Mouse (Mus musculus) midbrain, embryonic 16.5 days (tissue): ENCODE results near the gene Cuedc2. TPM values are rescaled to one million over a fixed set of nuclear protein-coding genes. Genes with fewer than 3 reads are reported as not detected.

ENCODE experiments used
- ATAC-seq: fragments of 200-750 bp; cut with Nextera tagmentation; 2 replicates; pipeline ENCODE4 v1.8.0; 2017; ENCODE audit warnings: moderate TSS enrichment
- H3K27ac ChIP-seq: fragments of 300-500 bp; sonication (generic); 2 replicates; pipeline ENCODE4 v1.5.1; 2014; ENCODE audit warnings: mild to moderate bottlenecking, low read length, mixed read lengths
- H3K27me3 ChIP-seq: fragments of 300-500 bp; sonication (generic); 2 replicates; pipeline ENCODE4 v1.6.1; 2014; ENCODE audit warnings: low read depth, low read length, mixed read lengths; ENCODE audit not compliant: control insufficient read depth, insufficient read depth
- H3K36me3 ChIP-seq: fragments of 300-500 bp; sonication (generic); 2 replicates; pipeline ENCODE4 v1.6.1; 2014; ENCODE audit warnings: mild to moderate bottlenecking, low read length, moderate library complexity, mixed read lengths; ENCODE audit not compliant: control insufficient read depth, insufficient read depth
- H3K4me1 ChIP-seq: fragments of 300-500 bp; sonication (generic); 2 replicates; pipeline ENCODE4 v1.6.1; 2014; ENCODE audit warnings: mild to moderate bottlenecking, low read length, mixed read lengths; ENCODE audit not compliant: control insufficient read depth, insufficient read depth
- H3K4me2 ChIP-seq: fragments of 300-500 bp; sonication (generic); 2 replicates; pipeline ENCODE4 v1.6.1; 2014; ENCODE audit warnings: mild to moderate bottlenecking, low read length, mixed read lengths
- H3K4me3 ChIP-seq: fragments of 300-500 bp; sonication (generic); 2 replicates; pipeline ENCODE4 v1.5.1; 2014; ENCODE audit warnings: low read depth, mild to moderate bottlenecking, low read length, moderate library complexity, mixed read lengths
- H3K9ac ChIP-seq: fragments of 300-500 bp; sonication (generic); 2 replicates; pipeline ENCODE4 v1.6.1; 2014; ENCODE audit warnings: low read depth, low read length, mixed read lengths
- H3K9me3 ChIP-seq: fragments of 300-500 bp; sonication (generic); replicated peaks from 2 replicates; pipeline ENCODE4 v1.6.1; 2014; ENCODE audit warnings: mild to moderate bottlenecking, low read length, mixed read lengths; ENCODE audit not compliant: control insufficient read depth, poor library complexity, severe bottlenecking
- WGBS: fragments of 180-500 bp; shearing (Covaris S2); extraction: QIAGEN DNeasy Blood & Tissue Kit; methylation state at CpG from one replicate; pipeline ENCODE4 v1.1.7; 2014; 5-methylcytosine and 5-hydroxymethylcytosine counted together
- polyA plus RNA-seq: library from polyadenylated mRNA; unstranded; fragments of >200 nt; fragmentation: Nextera tagmentation; extraction: Ambion mirVana; gene quantifications from 2 replicates; pipeline ENCODE4 v1.2.1, GENCODE M21; 2015

The Cuedc2 gene
- polyA plus RNA-seq, 1 experiment from 2014 or later = 332 TPM

DNA sequence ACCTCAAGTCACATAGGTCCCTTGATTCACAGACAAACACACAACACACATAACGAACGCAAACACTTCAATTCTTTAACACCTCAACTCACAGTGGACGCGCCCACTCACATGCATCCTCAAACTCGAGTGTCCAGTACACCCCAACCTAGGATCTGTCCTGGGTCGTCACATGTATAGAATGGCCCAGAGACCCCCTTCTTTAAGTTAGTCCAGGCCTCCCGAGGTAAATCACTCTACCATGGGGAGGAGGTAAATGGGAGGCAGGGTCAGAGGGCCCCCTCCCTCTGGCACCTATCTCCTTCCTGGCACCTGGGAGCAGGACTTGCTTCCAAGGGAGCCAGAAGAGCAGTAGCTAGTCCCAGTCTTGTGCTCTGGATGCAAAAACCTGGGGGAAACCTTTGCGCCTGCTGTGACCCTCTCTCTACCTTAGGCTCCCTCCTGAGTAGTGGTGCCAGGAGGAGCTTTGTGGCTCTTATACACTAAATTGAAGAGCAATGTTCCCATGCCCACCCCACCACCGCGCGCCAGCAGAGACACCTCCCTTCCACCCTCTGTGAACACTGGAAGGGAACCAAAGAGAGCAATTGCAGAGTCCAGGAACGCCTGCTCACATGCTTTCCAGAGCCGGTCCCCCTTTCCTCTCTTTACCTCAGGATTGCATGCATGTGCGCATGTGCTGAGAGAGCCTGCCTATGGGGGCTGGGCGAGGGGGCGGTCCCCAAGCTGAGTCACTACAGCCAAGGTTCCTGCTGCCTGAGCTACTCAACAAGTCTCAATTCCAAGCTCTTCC, 19.7 kb downstream of the Cuedc2 start:
- Histone ChIP-seq H3K27me3 (peaks cover 21% of the 10 kb centered on the region), H3K4me1 (peaks cover 74% of the 10 kb centered on the region), H3K4me2 (peak overlapping the region; percentile 80), H3K27ac (peak overlapping the region; percentile 81), H3K9ac (peak overlapping the region; percentile 86), H3K4me3 (peak overlapping the region; percentile 65), H3K9me3 (no peaks in the 10 kb centered on the region), H3K36me3 (no peaks in the 10 kb centered on the region)
- 11% methylated on average over 16 of the region's 16 CpGs for WGBS
- ATAC-seq = peak; percentile 39

- Histone ChIP-seq H3K4me2 (peak overlapping the region; percentile 80), H3K9ac (peak overlapping the region; percentile 86), H3K27ac (peak overlapping the region; percentile 81), H3K9me3 (no peaks in the 10 kb centered on the region), H3K4me3 (peak overlapping the region; percentile 65), H3K4me1 (peaks cover 67% of the 10 kb centered on the region), H3K27me3 (peaks cover 21% of the 10 kb centered on the region), H3K36me3 (peaks cover 4% of the 10 kb centered on the region)
- peak; percentile 12; the same call in 1 of the 2 replicates for ATAC-seq
- WGBS = 2% methylated on average over 39 of the region's 42 CpGs
These were observed 20.5 kb downstream of the Cuedc2 start for GRCm38 (mm10) chr19:46318031-46318471.

DNA sequence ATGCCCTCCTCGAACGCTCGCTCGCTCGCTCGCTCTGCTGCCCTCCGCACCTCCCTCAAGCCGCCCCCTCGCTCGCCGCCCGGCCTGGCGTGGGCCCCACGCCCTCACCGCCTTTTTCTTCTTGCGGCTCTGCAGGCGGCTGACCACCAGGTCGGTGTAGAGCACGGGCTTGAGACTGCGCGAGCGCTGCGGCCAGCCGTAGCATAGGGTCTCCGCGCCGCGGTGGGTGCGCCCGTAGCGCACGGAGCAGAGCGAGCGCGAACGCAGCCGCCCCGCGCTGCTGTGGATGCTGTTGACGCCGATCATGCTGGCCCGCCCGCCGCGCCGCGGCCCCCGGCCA, 21.0 kb downstream of the Cuedc2 start:
- peaks cover 62% of the 10 kb centered on the region for H3K4me1 ChIP-seq
- H3K9ac ChIP-seq = peak overlapping the region; percentile 86
- H3K36me3 ChIP-seq = peaks cover 10% of the 10 kb centered on the region
- H3K27me3 ChIP-seq = peaks cover 21% of the 10 kb centered on the region
- no peaks in the 10 kb centered on the region for H3K9me3 ChIP-seq
- H3K4me3 ChIP-seq = peak overlapping the region; percentile 65
- peak overlapping the region; percentile 81 for H3K27ac ChIP-seq
- ATAC-seq = peak; percentile 49
- 2% methylated on average over 42 of the region's 48 CpGs for WGBS
- H3K4me2 ChIP-seq = peak overlapping the region; percentile 80

- no peak for ATAC-seq
- H3K27ac ChIP-seq = peak overlapping the region; percentile 81
- H3K4me1 ChIP-seq = peaks cover 57% of the 10 kb centered on the region
- 28% methylated on average over 15 of the region's 15 CpGs for WGBS
- peaks cover 14% of the 10 kb centered on the region for H3K36me3 ChIP-seq
- H3K9ac ChIP-seq = peak overlapping the region; percentile 86
- peaks cover 21% of the 10 kb centered on the region for H3K27me3 ChIP-seq
- H3K4me3 ChIP-seq = peak overlapping the region; percentile 65
- peak overlapping the region; percentile 80 for H3K4me2 ChIP-seq
- no peaks in the 10 kb centered on the region for H3K9me3 ChIP-seq
These were observed 21.5 kb downstream of the Cuedc2 start for GRCm38 (mm10) chr19:46316846-46317545.

DNA sequence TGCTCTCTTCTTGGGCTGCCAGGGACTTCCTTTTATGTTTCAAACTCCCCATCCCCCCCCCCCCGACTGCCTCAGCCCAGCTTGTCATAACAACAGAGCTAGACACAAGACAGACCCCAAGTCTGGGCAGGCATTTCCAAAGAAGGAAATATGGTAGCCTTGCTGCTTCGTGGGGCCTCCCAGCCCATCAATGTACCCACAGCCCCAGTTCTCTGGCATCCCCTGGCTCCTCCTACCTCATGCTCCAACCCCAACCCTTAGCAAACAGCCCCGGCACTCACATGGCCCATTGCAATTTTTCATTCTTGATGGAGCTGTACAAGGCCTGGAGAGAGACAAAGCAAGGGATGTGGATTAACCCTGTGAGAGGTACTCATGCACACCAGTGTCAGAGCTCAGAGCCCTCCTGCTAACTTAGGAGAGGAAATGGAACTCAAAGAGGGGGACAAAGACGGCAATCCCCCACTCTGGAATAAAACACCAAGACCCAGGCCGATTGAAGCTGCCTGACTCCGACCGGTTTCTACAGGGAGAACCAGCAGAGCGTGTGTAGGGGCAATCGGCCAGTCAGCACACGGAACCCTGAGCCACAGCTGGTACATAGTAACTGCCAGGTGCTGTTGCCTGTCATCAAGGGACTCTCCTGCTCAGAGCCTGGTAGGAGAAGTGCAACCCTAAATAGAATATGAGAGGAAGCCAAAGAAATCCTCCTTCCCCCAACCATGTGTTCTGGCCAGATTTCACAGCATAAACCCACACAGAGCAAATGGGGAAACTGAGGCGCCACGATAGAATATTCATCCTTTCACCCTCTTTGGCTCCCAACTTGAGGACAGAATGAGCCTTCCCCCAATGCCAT, 22.5 kb downstream of the Cuedc2 start:
- ATAC-seq = no peak
- peak overlapping the region; percentile 65 for H3K4me3 ChIP-seq
- peaks cover 21% of the 10 kb centered on the region for H3K27me3 ChIP-seq
- peaks cover 16% of the 10 kb centered on the region for H3K36me3 ChIP-seq
- peaks cover 46% of the 10 kb centered on the region for H3K4me1 ChIP-seq
- H3K9me3 ChIP-seq = no peaks in the 10 kb centered on the region
- H3K9ac ChIP-seq = no peak overlapping the region; the same call in 1 of the 2 replicates
- H3K4me2 ChIP-seq = peak overlapping the region; percentile 80
- H3K27ac ChIP-seq = no peak overlapping the region
- 42% methylated on average over 12 of the region's 12 CpGs for WGBS

GRCm38 (mm10) chr19:46314872-46315742, 23.4 kb downstream of the Cuedc2 start:
- ATAC-seq = no peak
- no peak overlapping the region for H3K27ac ChIP-seq
- H3K4me1 ChIP-seq = peaks cover 39% of the 10 kb centered on the region
- H3K27me3 ChIP-seq = peaks cover 21% of the 10 kb centered on the region
- H3K9me3 ChIP-seq = no peaks in the 10 kb centered on the region
- H3K9ac ChIP-seq = no peak overlapping the region
- H3K4me2 ChIP-seq = no peak overlapping the region
- 46% methylated on average over 14 of the region's 14 CpGs for WGBS
- peaks cover 16% of the 10 kb centered on the region for H3K36me3 ChIP-seq
- H3K4me3 ChIP-seq = no peak overlapping the region

- Histone ChIP-seq H3K27me3 (peaks cover 21% of the 10 kb centered on the region), H3K9me3 (no peaks in the 10 kb centered on the region), H3K36me3 (peaks cover 16% of the 10 kb centered on the region), H3K4me3 (no peak overlapping the region), H3K4me2 (no peak overlapping the region), H3K27ac (no peak overlapping the region), H3K9ac (no peak overlapping the region), H3K4me1 (peaks cover 33% of the 10 kb centered on the region)
- no peak for ATAC-seq
- 16% methylated on average over 18 of the region's 18 CpGs for WGBS
These were observed 24.3 kb downstream of the Cuedc2 start for GRCm38 (mm10) chr19:46314151-46314601.

DNA sequence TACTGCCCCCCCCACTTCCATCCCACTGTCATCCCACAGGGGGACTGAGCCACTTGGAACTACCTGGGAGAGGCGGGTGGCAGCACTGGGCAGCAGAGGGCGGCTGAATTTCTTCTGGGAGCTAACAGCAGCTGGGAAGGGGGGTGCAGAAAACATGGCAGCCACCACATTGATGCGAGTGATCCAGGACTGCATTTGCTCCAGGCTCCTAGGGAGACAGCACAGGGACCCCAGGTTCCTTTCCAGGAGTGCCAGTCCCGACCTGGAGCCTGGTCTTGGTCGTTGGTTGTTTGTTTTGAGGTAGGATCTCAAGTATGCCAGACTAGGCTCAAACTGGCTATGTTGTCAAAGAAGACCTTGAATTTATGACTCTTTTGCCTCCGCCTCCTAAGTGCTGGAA, 24.9 kb downstream of the Cuedc2 start:
- H3K36me3 ChIP-seq = peaks cover 16% of the 10 kb centered on the region
- no peak overlapping the region for H3K9ac ChIP-seq
- H3K9me3 ChIP-seq = no peaks in the 10 kb centered on the region
- no peak overlapping the region for H3K27ac ChIP-seq
- H3K27me3 ChIP-seq = peaks cover 21% of the 10 kb centered on the region
- no peak for ATAC-seq
- no peak overlapping the region for H3K4me2 ChIP-seq
- peaks cover 31% of the 10 kb centered on the region for H3K4me1 ChIP-seq
- H3K4me3 ChIP-seq = no peak overlapping the region
- WGBS = 68% methylated on average over 6 of the region's 6 CpGs
